Mouse (Mus musculus) hindbrain, embryonic 10.5 days (tissue): ENCODE results near the gene Pdrg1. TPM values are rescaled to one million over a fixed set of nuclear protein-coding genes. Genes with fewer than 3 reads are reported as not detected.
A peak's percentile ranks its signal among the peaks of the same experiment; 100 is the strongest.

Source experiments
- DNase-seq: peaks from one replicate; pipeline ENCODE4 v3.0.0-alpha.2; 2017; ENCODE audit warnings: low spot score
- H3K27ac ChIP-seq: fragments of 300-500 bp; sonication (generic); 2 replicates; pipeline ENCODE4 v1.5.1; 2016; ENCODE audit warnings: mild to moderate bottlenecking, moderate library complexity
- H3K27me3 ChIP-seq: fragments of 300-500 bp; sonication (generic); 2 replicates; pipeline ENCODE4 v1.6.1; 2016; ENCODE audit warnings: mild to moderate bottlenecking; ENCODE audit not compliant: poor library complexity, insufficient read depth, severe bottlenecking
- H3K36me3 ChIP-seq: fragments of 300-500 bp; sonication (generic); 2 replicates; pipeline ENCODE4 v1.6.1; 2016; ENCODE audit warnings: mild to moderate bottlenecking, moderate library complexity
- H3K4me1 ChIP-seq: fragments of 300-500 bp; sonication (generic); replicated peaks from 2 replicates; pipeline ENCODE4 v1.6.1; 2016; ENCODE audit warnings: mild to moderate bottlenecking
- H3K4me3 ChIP-seq: fragments of 300-500 bp; sonication (generic); 2 replicates; pipeline ENCODE4 v1.5.1; 2016; ENCODE audit warnings: mild to moderate bottlenecking, moderate library complexity
- H3K9me3 ChIP-seq: fragments of 300-500 bp; sonication (generic); 2 replicates; pipeline ENCODE4 v1.6.1; 2016; ENCODE audit warnings: mild to moderate bottlenecking, moderate library complexity
- WGBS: fragments of 180-500 bp; shearing (Covaris S2); methylation state at CpG from one replicate; pipeline ENCODE4 v1.1.7; 2016; 5-methylcytosine and 5-hydroxymethylcytosine counted together
- polyA plus RNA-seq: library from polyadenylated mRNA; unstranded; fragments of >200 nt; fragmentation: Nextera tagmentation; extraction: Ambion mirVana; gene quantifications from 2 replicates; pipeline ENCODE4 v1.2.1, GENCODE M21; 2016

Gene Pdrg1
- 110 and 120 TPM in 2 replicates for polyA plus RNA-seq

DNA sequence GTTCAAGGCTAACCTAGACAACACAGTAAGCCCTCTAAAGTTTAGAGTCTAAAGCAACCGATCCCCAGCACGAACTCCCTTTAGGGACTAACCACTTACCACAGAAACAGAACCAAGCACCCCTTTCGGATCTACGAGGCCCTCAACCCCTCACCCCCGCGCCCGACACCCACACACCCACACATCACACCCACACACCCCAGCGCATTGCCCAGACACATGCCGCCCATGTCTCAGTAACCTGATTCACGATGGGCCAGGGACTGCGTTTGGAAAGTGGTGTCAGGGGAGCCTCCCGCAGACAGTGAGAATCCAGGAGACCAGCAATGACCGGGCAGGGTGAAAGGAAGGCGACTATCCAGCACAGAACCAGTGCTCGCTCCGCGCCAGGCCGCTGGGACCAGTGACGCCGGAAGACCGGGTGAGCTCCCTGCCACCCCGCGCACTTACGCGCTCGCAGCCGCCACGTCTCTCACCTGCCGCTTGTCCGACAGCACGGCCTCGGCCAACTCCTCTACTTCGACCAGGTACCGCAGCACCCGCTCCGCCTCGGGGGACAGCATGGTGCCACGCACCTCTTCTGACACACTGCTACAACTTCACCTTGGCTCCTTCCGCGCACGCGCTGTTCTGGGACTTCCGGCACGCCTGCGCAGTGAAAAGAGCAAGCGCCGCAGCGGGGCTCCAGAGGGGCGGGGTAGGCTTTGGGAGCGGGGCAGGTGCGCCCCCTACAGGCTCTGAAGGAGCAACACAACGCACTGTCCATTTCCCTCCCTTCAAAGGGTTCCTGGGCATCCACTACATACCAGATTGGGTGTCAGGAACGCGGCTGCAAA lies at the start of gene Pdrg1:
Pdrg1 (minus strand) TSS at position 670 of the 836 bp plus-strand sequence.
- peaks cover 13% of the 10 kb centered on the region for H3K4me1 ChIP-seq
- H3K9me3 ChIP-seq = no peaks in the 10 kb centered on the region
- peaks cover 37% of the 10 kb centered on the region for H3K36me3 ChIP-seq
- H3K27me3 ChIP-seq = peaks cover 6% of the 10 kb centered on the region; the same call in 1 of the 2 replicates
- peak within 1 kb of the TSS; percentile 98 for H3K4me3 ChIP-seq
- WGBS = 2% methylated on average over 54 of the region's 54 CpGs
- DNase-seq = peak; percentile 94
- H3K27ac ChIP-seq = peak within 1 kb of the TSS; percentile 87

DNA sequence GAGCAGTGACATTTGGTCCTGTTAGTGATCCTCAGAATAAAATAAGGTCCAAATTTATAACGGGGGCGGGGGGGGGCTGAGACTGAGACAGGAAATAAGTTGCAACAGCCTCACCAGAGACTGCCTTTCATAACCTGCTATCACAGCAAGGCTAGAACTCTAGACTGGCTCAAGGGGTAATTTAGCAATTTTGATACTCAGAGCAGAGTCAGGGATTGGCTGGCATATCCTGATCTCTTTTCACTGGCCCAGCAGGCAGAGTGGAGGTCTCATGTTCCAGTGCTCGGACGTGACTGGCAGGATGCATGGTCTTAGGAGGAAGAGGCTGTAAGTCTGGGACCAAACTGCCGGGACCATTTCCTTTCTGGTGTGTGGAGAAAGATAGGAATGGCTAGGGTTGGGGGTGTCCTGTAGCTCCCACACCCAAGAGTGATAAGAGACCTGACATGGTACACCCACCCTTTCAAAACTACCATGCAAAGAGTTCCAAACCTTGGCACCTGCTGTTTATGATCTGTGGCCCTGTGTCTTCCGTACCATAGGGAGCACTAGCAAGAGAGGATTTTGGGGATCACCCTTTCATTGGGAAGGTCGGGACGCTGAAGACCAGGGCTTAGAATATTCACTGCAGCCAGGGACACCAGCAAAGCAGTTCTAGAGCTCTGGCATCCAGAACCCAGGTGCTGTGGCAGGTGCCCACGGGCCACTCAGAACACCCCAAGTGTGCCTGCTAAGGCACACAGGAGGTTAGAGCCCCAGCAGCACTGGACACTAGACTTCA lies 49.2 kb upstream of the Pdrg1 start:
- 74% methylated on average over 9 of the region's 9 CpGs for WGBS
- no peaks in the 10 kb centered on the region for H3K9me3 ChIP-seq

GRCm38 (mm10) chr2:153063394-153063793 lies 48.2 kb upstream of the Pdrg1 start:
- H3K27ac ChIP-seq = no peak overlapping the region
- no peaks in the 10 kb centered on the region for H3K36me3 ChIP-seq
- H3K9me3 ChIP-seq = no peaks in the 10 kb centered on the region
- H3K4me1 ChIP-seq = peaks cover 2% of the 10 kb centered on the region; the same call in 1 of the 2 replicates
- no peak for DNase-seq
- peaks cover 30% of the 10 kb centered on the region for H3K27me3 ChIP-seq
- WGBS = 63% methylated on average over 3 of the region's 3 CpGs
- no peak overlapping the region for H3K4me3 ChIP-seq

More for the DNA sequence above, 49.2 kb upstream of the Pdrg1 start:
- H3K36me3 ChIP-seq = no peaks in the 10 kb centered on the region
- no peak overlapping the region for H3K4me3 ChIP-seq
- H3K27ac ChIP-seq = no peak overlapping the region
- no peak for DNase-seq
- H3K27me3 ChIP-seq = peaks cover 35% of the 10 kb centered on the region
- H3K4me1 ChIP-seq = peaks cover 2% of the 10 kb centered on the region; the same call in 1 of the 2 replicates

DNA sequence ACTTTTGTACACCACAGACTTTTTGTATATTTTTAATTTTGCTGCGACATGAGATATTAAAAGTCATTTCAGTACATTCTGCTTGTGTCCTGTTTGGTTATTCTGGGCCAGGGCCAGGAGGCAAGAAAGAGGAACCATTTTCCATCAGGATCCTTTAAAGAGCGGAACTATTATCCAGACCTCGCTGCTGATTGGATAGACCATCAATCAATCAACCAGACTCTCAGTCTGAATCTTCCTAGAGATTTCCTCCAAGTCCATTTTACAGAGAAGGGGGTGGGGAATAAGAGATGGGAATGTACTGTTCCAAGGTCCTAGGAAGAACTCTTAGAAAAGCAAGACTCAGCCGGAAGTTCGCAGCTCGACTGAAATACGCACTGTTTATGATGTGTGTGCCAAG lies 45.0 kb upstream of the Pdrg1 start:
- Histone ChIP-seq H3K4me3 (no peak overlapping the region), H3K4me1 (no peaks in the 10 kb centered on the region; the same call in 1 of the 2 replicates), H3K9me3 (no peaks in the 10 kb centered on the region), H3K27ac (no peak overlapping the region), H3K36me3 (0 out of 2 replicates have a peak, but pooled peaks cover 2% of the 10 kb centered on the region), H3K27me3 (peaks cover 7% of the 10 kb centered on the region; the same call in 1 of the 2 replicates)
- no peak for DNase-seq
- 87% methylated on average over 7 of the region's 7 CpGs for WGBS

DNA sequence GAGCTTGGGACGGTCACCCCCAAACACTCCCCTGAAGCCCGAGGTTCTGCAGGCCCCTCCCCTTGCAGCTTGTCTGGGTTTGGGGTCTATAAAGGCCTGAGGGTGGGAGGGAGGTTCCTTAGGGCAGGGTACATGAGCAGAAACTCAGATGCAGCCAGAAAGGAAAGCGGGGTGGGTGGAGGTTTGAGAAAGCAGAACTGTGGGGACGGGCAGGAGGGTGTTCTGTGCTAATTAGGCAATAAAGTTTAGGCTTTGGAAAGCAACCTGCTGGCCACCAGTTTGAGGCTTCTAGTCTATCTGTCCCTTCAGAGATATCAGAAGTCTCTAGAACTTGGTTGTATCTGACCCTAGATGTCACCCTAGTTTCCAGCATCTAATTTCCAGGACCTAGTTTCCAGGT lies 43.1 kb upstream of the Pdrg1 start:
- H3K4me3 ChIP-seq = no peak overlapping the region
- H3K4me1 ChIP-seq = no peaks in the 10 kb centered on the region; the same call in 1 of the 2 replicates
- 81% methylated on average over 4 of the region's 4 CpGs for WGBS
- peaks cover 20% of the 10 kb centered on the region for H3K27me3 ChIP-seq
- no peak for DNase-seq
- H3K9me3 ChIP-seq = no peaks in the 10 kb centered on the region
- H3K27ac ChIP-seq = no peak overlapping the region
- H3K36me3 ChIP-seq = peaks cover 14% of the 10 kb centered on the region; the same call in 1 of the 2 replicates

- Histone ChIP-seq H3K27me3 (peaks cover 49% of the 10 kb centered on the region), H3K27ac (no peak overlapping the region), H3K4me3 (no peak overlapping the region), H3K4me1 (peaks cover 7% of the 10 kb centered on the region), H3K36me3 (peaks cover 14% of the 10 kb centered on the region; the same call in 1 of the 2 replicates), H3K9me3 (no peaks in the 10 kb centered on the region)
- 61% methylated on average over 6 of the region's 6 CpGs for WGBS
- no peak for DNase-seq
These were observed 40.2 kb upstream of the Pdrg1 start for GRCm38 (mm10) chr2:153055270-153055920.

- DNase-seq = no peak
- Histone ChIP-seq H3K27me3 (peaks cover 53% of the 10 kb centered on the region), H3K4me3 (no peak overlapping the region), H3K4me1 (peaks cover 10% of the 10 kb centered on the region), H3K36me3 (peaks cover 14% of the 10 kb centered on the region; the same call in 1 of the 2 replicates), H3K9me3 (no peaks in the 10 kb centered on the region), H3K27ac (no peak overlapping the region)
- 90% methylated on average over 8 of the region's 8 CpGs for WGBS
These were observed 38.7 kb upstream of the Pdrg1 start for GRCm38 (mm10) chr2:153053896-153054295.

DNA sequence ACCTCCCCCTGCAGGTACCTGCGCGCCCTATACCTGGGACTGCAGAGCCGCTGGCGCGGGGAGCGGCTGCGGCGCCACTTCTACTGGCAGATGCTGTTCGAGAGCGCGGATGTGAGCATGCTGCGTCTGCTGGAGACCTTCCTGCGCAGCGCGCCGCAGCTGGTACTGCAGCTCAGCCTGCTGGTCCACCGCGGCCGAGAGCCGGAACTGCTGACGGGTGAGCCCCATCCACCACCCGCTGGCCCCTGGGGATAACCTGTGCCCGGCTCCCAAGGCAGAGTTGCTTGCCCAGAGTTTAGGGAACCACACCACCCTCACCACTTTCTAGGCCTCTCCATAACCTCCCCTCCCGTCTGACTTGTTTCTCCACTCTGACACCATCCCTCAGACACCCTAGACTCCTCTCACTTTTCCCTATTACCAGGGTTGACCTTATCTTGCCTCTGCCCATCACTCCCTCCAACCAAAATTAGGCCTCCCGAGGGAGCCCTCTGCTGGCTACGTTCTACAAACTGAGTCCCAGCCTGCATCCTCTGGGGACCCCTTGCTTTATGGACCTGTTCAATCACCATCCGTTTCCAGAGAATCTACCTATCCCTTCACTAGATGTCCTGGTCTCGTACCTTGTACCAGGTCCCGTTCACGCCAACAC lies 37.6 kb upstream of the Pdrg1 start:
- 7% methylated on average over 30 of the region's 30 CpGs for WGBS
- H3K4me3 ChIP-seq = peak overlapping the region; percentile 5; the same call in 1 of the 2 replicates
- H3K27ac ChIP-seq = no peak overlapping the region
- peaks cover 52% of the 10 kb centered on the region for H3K27me3 ChIP-seq
- H3K9me3 ChIP-seq = no peaks in the 10 kb centered on the region
- peaks cover 10% of the 10 kb centered on the region for H3K4me1 ChIP-seq
- peaks cover 14% of the 10 kb centered on the region; the same call in 1 of the 2 replicates for H3K36me3 ChIP-seq
- DNase-seq = peak; percentile 8

GRCm38 (mm10) chr2:153051537-153051936 lies 36.3 kb upstream of the Pdrg1 start:
- no peak for DNase-seq
- no peak overlapping the region for H3K27ac ChIP-seq
- 80% methylated on average over 9 of the region's 9 CpGs for WGBS

GRCm38 (mm10) chr2:153051095-153051494 lies 35.9 kb upstream of the Pdrg1 start:
- Histone ChIP-seq H3K4me1 (peaks cover 11% of the 10 kb centered on the region), H3K27me3 (peaks cover 52% of the 10 kb centered on the region), H3K27ac (no peak overlapping the region), H3K9me3 (no peaks in the 10 kb centered on the region), H3K4me3 (no peak overlapping the region), H3K36me3 (peaks cover 14% of the 10 kb centered on the region; the same call in 1 of the 2 replicates)
- DNase-seq = no peak
- whole genome bisulfite sequencing = 80% methylated on average over 6 of the region's 6 CpGs

More at GRCm38 (mm10) chr2:153051537-153051936, 36.3 kb upstream of the Pdrg1 start:
- H3K4me1 ChIP-seq = peaks cover 10% of the 10 kb centered on the region
- peaks cover 52% of the 10 kb centered on the region for H3K27me3 ChIP-seq
- peaks cover 14% of the 10 kb centered on the region; the same call in 1 of the 2 replicates for H3K36me3 ChIP-seq
- no peak overlapping the region for H3K4me3 ChIP-seq
- H3K9me3 ChIP-seq = no peaks in the 10 kb centered on the region

DNA sequence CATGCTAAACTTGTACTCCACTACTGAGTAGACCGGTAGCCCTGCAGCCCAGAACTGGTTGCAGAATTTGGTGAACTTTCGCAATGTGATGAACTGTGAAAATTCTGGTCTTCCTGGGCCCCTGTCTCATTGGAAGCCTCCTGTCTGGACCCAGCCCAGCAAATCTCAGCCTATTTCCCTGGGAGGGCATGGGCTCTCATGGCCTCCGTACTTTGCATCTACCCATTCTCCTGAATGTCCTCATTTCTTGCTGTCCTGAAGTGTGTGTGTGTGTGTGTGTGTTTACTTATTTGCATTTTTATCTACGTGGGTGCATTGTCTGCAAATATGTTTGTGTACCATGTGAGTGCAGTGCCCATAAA lies 34.8 kb upstream of the Pdrg1 start:
- no peak overlapping the region for H3K27ac ChIP-seq
- no peaks in the 10 kb centered on the region for H3K9me3 ChIP-seq
- peaks cover 10% of the 10 kb centered on the region; the same call in 1 of the 2 replicates for H3K36me3 ChIP-seq
- H3K27me3 ChIP-seq = peaks cover 52% of the 10 kb centered on the region
- 90% methylated on average over 4 of the region's 4 CpGs for WGBS
- DNase-seq = no peak
- H3K4me1 ChIP-seq = peaks cover 16% of the 10 kb centered on the region
- H3K4me3 ChIP-seq = no peak overlapping the region
